Mouse (Mus musculus) adrenal gland, postnatal 36 days (tissue): ENCODE measurements around the gene Sult1d1. TPM values are rescaled to one million over a fixed set of nuclear protein-coding genes. Genes with fewer than 3 reads are reported as not detected.

Experiments
- microRNA-seq: library from miRNA; unstranded; fragments of <30 nt; microRNA quantifications from one replicate; pipeline ENCODE4 v1.2.0, GENCODE M21; 2021
- total RNA-seq, 2 experiments: library from RNA; stranded (reverse); gene quantifications; 2 replicates each; pipeline ENCODE4 v1.2.3; 2021

Sult1d1 gene
- total RNA-seq, 2 experiments from 2014 or later, result not detected

Small RNA genes lying within 50 kb of the gene (microRNA-seq; reads per million reads assigned to microRNA genes)
- not detected for gene Mir3969

Other genes with a start within 250 kb of the Sult1d1 start
- gene Ugt2a3, start 231.8 kb downstream of the Sult1d1 start, total RNA-seq, result not detected
- not detected for gene Ugt2b38, start 144.8 kb downstream of the Sult1d1 start, total RNA-seq
- not detected for gene Ugt2a2, start 86.8 kb downstream of the Sult1d1 start, total RNA-seq
- not detected for gene Gm43638, start 82.2 kb downstream of the Sult1d1 start, total RNA-seq
- gene Ugt2a1, start 78.2 kb downstream of the Sult1d1 start, total RNA-seq, result not detected
- gene Sult1b1, start 30.8 kb downstream of the Sult1d1 start, total RNA-seq, result not detected
- gene Sult1e1, start 22.6 kb upstream of the Sult1d1 start, total RNA-seq, result 1 to 10 TPM in 1 of 2 experiments, under 1 TPM in 1; 0.36 to 4.8 TPM
- gene Csn1s1, start 97.2 kb upstream of the Sult1d1 start, total RNA-seq, result not detected
- not detected for gene Csn2, start 130.6 kb upstream of the Sult1d1 start, total RNA-seq
- gene Csn1s2a, start 205.5 kb upstream of the Sult1d1 start, total RNA-seq, result not detected
- gene Csn1s2b, start 239.1 kb upstream of the Sult1d1 start, total RNA-seq, result not detected